Mouse (Mus musculus): ENCODE measurements at regions not wholly inside any gene's neighbourhood (a gene's known extent, or its start where the extent isn't known, plus 50 kb on each side); places are given as distances from the start of the nearest gene placed in this dataset.

GRCm38 (mm10) chr7:35988449-35989109, 185.8 kb upstream of the Zfp507 start:
- no peak for TF ChIP-seq CTCF (IDR thresholded peaks at IDR 0.05; ENCODE audit: extremely low read depth, insufficient read depth, low read length)
- TF ChIP-seq POLR2A (IDR thresholded peaks at IDR 0.05; ENCODE audit: extremely low read depth, insufficient read depth, low read length): no peak
